Mouse (Mus musculus) kidney, adult 2 months (tissue): ENCODE measurements around the gene Klb.

ENCODE experiments used
- CTCF ChIP-seq: fragments of 200-500 bp; conservative IDR thresholded peaks from 2 replicates; pipeline ENCODE4 v1.5.1; 2011; ENCODE audit warnings: low read depth, mild to moderate bottlenecking, control low read depth, low read length, moderate library complexity, mixed read lengths; ENCODE audit not compliant: insufficient read depth, insufficient read length
- POLR2A ChIP-seq: fragments of 200-500 bp; IDR thresholded peaks from one replicate; pipeline ENCODE4 v1.6.1; 2011; ENCODE audit warnings: low read depth, low read length, control low read depth

- TF ChIP-seq CTCF (no peak), POLR2A (no peak)
Measured at GRCm38 (mm10) chr5:65407989-65408388, 59.9 kb downstream of the Klb start.
